Mouse (Mus musculus): Measurements from ENCODE around the gene Sf3a2. TPM values are rescaled to one million over a fixed set of nuclear protein-coding genes. Genes with fewer than 3 reads are reported as not detected.

Gene Sf3a2
- polyA plus RNA-seq, 1 experiment = 69.3 TPM

DNA sequence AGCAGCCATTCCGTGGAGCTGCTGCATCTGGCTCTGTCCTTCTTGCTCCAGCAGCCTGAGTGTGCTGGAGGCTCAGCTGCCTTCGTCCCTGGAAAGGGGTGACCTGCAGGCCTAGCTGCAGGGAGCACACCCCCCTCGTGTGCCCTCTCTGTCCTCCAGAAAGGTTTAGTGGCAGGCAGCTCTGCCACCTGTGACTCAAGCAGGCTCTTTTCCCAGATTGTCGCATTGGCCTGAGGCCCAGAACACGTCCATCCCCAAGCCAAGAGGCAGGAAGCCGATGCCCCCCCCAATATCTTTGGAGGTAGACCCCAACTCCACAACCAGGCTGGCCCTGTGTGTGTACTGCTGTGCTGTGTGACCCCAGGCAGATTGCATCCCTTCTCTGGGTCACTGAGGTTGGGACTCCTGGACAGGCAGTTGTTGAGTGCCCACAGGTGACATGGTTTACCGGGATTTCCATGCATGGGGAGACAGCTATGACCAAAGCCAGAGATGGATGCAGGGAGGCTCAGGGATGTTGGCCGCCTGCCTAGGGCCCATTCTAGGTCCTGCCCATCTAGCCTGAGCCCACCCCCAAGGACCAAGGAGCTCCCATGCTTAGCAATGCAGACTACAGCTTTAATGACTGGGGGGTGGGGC lies 47.2 kb downstream of the Sf3a2 start:
- Histone ChIP-seq H3K4me3 (replicated peaks) (no peak overlapping the region), H3K4me1 (ENCODE audit: control insufficient read depth) (peaks cover 26% of the 10 kb centered on the region), H3K36me3 (ENCODE audit: control insufficient read depth) (peaks cover 11% of the 10 kb centered on the region), H3K9me3 (ENCODE audit: control insufficient read depth, low read length) (no peaks in the 10 kb centered on the region; the same call in 1 of the 2 replicates), H3K27me3 (ENCODE audit: control insufficient read depth) (peaks cover 71% of the 10 kb centered on the region)
- TF ChIP-seq GATA1 (IDR thresholded peaks at IDR 0.05; ENCODE audit: low read length) (no peak), TAL1 (IDR thresholded peaks at IDR 0.05; ENCODE audit: low read length) (no peak)

DNA sequence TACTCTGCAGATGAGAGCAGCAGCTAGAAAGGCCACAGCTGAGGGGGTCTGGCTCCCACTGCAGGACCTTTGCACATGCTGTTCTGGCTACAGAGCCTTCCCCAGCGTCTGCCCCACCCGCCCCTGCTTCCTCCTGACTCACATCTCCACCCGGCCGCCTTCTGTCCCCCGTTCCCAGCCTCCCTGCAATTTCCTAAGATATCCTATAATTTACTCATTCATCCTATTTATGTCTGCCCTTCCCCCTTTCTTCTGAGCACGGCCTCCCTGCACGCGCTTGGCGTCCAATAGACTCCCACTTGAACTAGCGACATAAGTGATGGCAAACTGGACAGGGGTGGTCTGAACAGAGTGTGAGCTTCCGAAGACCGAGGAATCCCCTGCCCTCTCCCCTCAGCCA lies 47.7 kb downstream of the Sf3a2 start:
- H3K4me3 ChIP-seq (replicated peaks) = no peak overlapping the region
- peaks cover 16% of the 10 kb centered on the region for H3K36me3 ChIP-seq (ENCODE audit: control insufficient read depth)
- H3K27me3 ChIP-seq (ENCODE audit: control insufficient read depth) = peaks cover 65% of the 10 kb centered on the region
- peaks cover 29% of the 10 kb centered on the region for H3K4me1 ChIP-seq (ENCODE audit: control insufficient read depth)
- H3K9me3 ChIP-seq (ENCODE audit: control insufficient read depth, low read length) = no peaks in the 10 kb centered on the region; the same call in 1 of the 2 replicates
- no peak for TF ChIP-seq TAL1 (IDR thresholded peaks at IDR 0.05; ENCODE audit: low read length)
- no peak for TF ChIP-seq GATA1 (IDR thresholded peaks at IDR 0.05; ENCODE audit: low read length)

DNA sequence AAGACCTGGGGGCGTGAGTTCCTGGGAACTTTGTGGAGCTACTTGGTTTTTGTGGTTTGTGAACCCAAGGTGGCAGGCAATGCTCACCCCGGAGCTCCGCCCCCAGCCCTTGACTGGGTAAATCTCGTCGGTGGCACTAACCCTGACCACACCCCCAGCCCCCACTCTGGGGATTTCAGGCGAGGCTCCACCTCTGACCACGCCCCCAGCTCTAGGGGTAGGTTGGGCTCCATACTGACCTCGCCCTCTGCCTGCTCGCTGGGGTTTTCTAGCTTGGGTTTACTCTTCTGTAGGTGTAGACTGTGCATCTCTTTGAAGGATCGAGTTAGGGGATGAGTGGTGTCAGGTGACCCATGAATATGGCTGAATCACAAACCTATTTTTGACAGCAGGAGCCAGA lies 50.6 kb downstream of the Sf3a2 start:
- TF ChIP-seq GATA1 (IDR thresholded peaks at IDR 0.05; ENCODE audit: low read length) (no peak), TAL1 (IDR thresholded peaks at IDR 0.05; ENCODE audit: low read length) (no peak)
- peaks cover 37% of the 10 kb centered on the region for H3K27me3 ChIP-seq (ENCODE audit: control insufficient read depth)
- H3K36me3 ChIP-seq (ENCODE audit: control insufficient read depth) = peaks cover 44% of the 10 kb centered on the region
- H3K9me3 ChIP-seq (ENCODE audit: control insufficient read depth, low read length) = no peaks in the 10 kb centered on the region; the same call in 1 of the 2 replicates
- peaks cover 49% of the 10 kb centered on the region for H3K4me1 ChIP-seq (ENCODE audit: control insufficient read depth)
- no peak overlapping the region for H3K4me3 ChIP-seq (replicated peaks)

Other genes with a start within 250 kb of the Sf3a2 start
- gene Rexo1, start 236.6 kb upstream of the Sf3a2 start, polyA plus RNA-seq (2012) = 14.5 and 15.5 TPM in 2 replicates
- gene Klf16, start 220.9 kb upstream of the Sf3a2 start, polyA plus RNA-seq (2012) = 19.9 and 21.2 TPM in 2 replicates
- gene Abhd17a, start 207.9 kb upstream of the Sf3a2 start, polyA plus RNA-seq (2012) = 103 and 117 TPM in 2 replicates
- 6.8 and 7.3 TPM in 2 replicates for gene Scamp4, start 195.3 kb upstream of the Sf3a2 start, polyA plus RNA-seq (2012)
- 4.1 and 6.2 TPM in 2 replicates for gene Adat3, start 195.3 kb upstream of the Sf3a2 start, polyA plus RNA-seq (2012)
- gene Gm49322, start 192.2 kb upstream of the Sf3a2 start, polyA plus RNA-seq (2012) = 0.07 and 0.12 TPM in 2 replicates
- 33.9 and 36.6 TPM in 2 replicates for gene Csnk1g2, start 175.4 kb upstream of the Sf3a2 start, polyA plus RNA-seq (2012)
- 2.6 and 3.2 TPM in 2 replicates for gene Btbd2, start 141.1 kb upstream of the Sf3a2 start, polyA plus RNA-seq (2012)
- gene Mknk2, start 120.1 kb upstream of the Sf3a2 start, polyA plus RNA-seq (2012) = 49.1 and 53.2 TPM in 2 replicates
- gene Mob3a, start 96.2 kb upstream of the Sf3a2 start, polyA plus RNA-seq (2012) = 1.8 and 2.1 TPM in 2 replicates
- gene Izumo4, start 96.0 kb upstream of the Sf3a2 start, polyA plus RNA-seq (2012) = 1.2 and 3.9 TPM in 2 replicates
- 2.5 and 2.6 TPM in 2 replicates for gene Ap3d1, start 55.9 kb upstream of the Sf3a2 start, polyA plus RNA-seq (2012)
- 8.8 and 9.8 TPM in 2 replicates for gene Dot1l, start 43.0 kb upstream of the Sf3a2 start, polyA plus RNA-seq (2012)
- 32.7 and 39.3 TPM in 2 replicates for gene Plekhj1, start 428 bp downstream of the Sf3a2 start, polyA plus RNA-seq (2012)
- 0.33 and 0.43 TPM in 2 replicates for gene Amh, start 7.0 kb downstream of the Sf3a2 start, polyA plus RNA-seq (2012)
- not detected in 2 replicates for gene Jsrp1, start 15.3 kb downstream of the Sf3a2 start, polyA plus RNA-seq (2012)
- gene Oaz1, start 28.5 kb downstream of the Sf3a2 start, polyA plus RNA-seq (2012) = 1,446 and 1,486 TPM in 2 replicates
- not detected in 2 replicates for gene Lingo3, start 45.8 kb downstream of the Sf3a2 start, polyA plus RNA-seq (2012)
- gene Lsm7, start 57.0 kb downstream of the Sf3a2 start, polyA plus RNA-seq (2012) = 17.4 and 20.7 TPM in 2 replicates
- 56.0 and 60.5 TPM in 2 replicates for gene Sppl2b, start 57.1 kb downstream of the Sf3a2 start, polyA plus RNA-seq (2012)
- gene Tmprss9, start 73.7 kb downstream of the Sf3a2 start, polyA plus RNA-seq (2012) = 0.02 and 0.03 TPM in 2 replicates
- 29.2 and 32.1 TPM in 2 replicates for gene Timm13, start 102.8 kb downstream of the Sf3a2 start, polyA plus RNA-seq (2012)
- gene Lmnb2, start 120.0 kb downstream of the Sf3a2 start, polyA plus RNA-seq (2012) = 1.1 and 1.3 TPM in 2 replicates
- gene Gadd45b, start 131.9 kb downstream of the Sf3a2 start, polyA plus RNA-seq (2012) = 0.15 and 0.16 TPM in 2 replicates
- gene Gng7, start 216.7 kb downstream of the Sf3a2 start, polyA plus RNA-seq (2012) = not detected in 2 replicates
- 0.01 TPM in 1 of 2 replicates, not detected in the other for gene Diras1, start 227.5 kb downstream of the Sf3a2 start, polyA plus RNA-seq (2012)
- gene Slc39a3, start 239.2 kb downstream of the Sf3a2 start, polyA plus RNA-seq (2012) = 1.5 and 1.7 TPM in 2 replicates